ENCODE assay signal across 7 mouse cellular contexts in genomic region chr4:43563601-43563875, GRCm38 (mm10). TPM values are rescaled to one million over a fixed set of nuclear protein-coding genes. Genes with fewer than 3 reads are reported as not detected.
DNase-seq lines count a peak whose midpoint lies in the region; ATAC-seq and TF ChIP-seq lines count a peak whose summit lies in the region.

No protein-coding gene starts in this region.

- H3K4me2 ChIP-seq in lung, embryonic 15.5 days = peak overlapping the region; percentile 69
- H3K4me2 ChIP-seq in forebrain, embryonic 11.5 days (ENCODE audit: low read depth, low read length, severe bottlenecking) = peak overlapping the region; percentile 59
- H3K4me2 ChIP-seq in limb, embryonic 14.5 days (replicated peaks; ENCODE audit: low read depth, low read length, severe bottlenecking) = peak overlapping the region; percentile 60
- H3K4me2 ChIP-seq in stomach, embryonic 14.5 days (replicated peaks; ENCODE audit: low read depth, low read length) = peak overlapping the region; percentile 91

- peak overlapping the region; percentile 62 for H3K4me3 ChIP-seq in lung, embryonic 15.5 days
- peak overlapping the region; percentile 90 for H3K4me3 ChIP-seq in forebrain, embryonic 11.5 days (ENCODE audit: low read depth, low read length)
- peak overlapping the region; percentile 78 for H3K4me3 ChIP-seq in limb, embryonic 14.5 days (replicated peaks; ENCODE audit: low read length)
- peak overlapping the region; percentile 82 for H3K4me3 ChIP-seq in stomach, embryonic 14.5 days (ENCODE audit: low read depth, low read length)

- peaks cover 41% of the 10 kb centered on the region for H3K4me1 ChIP-seq in lung, embryonic 15.5 days
- H3K4me1 ChIP-seq in forebrain, embryonic 11.5 days (replicated peaks; ENCODE audit: control insufficient read depth, insufficient read depth, low read length) = peaks cover 17% of the 10 kb centered on the region; the same call in 1 of the 2 replicates
- H3K4me1 ChIP-seq in limb, embryonic 14.5 days (ENCODE audit: control insufficient read depth, insufficient read depth, low read length) = peaks cover 39% of the 10 kb centered on the region
- peaks cover 37% of the 10 kb centered on the region for H3K4me1 ChIP-seq in stomach, embryonic 14.5 days (ENCODE audit: control insufficient read depth, insufficient read depth, low read length)

- ATAC-seq in lung, embryonic 15.5 days (ENCODE audit: borderline replicate concordance, extremely low read depth, low FRiP score, low TSS enrichment) = no peak
- no peak for ATAC-seq in forebrain, embryonic 11.5 days (replicated peaks; ENCODE audit: low FRiP score)
- no peak for ATAC-seq in limb, embryonic 14.5 days (ENCODE audit: low FRiP score, low read depth)
- ATAC-seq in stomach, embryonic 14.5 days (ENCODE audit: insufficient number of reproducible peaks, insufficient read depth, low FRiP score, low read depth) = no peak

- no peak overlapping the region for H3K27ac ChIP-seq in lung, embryonic 15.5 days
- no peak overlapping the region for H3K27ac ChIP-seq in forebrain, embryonic 11.5 days (ENCODE audit: low read depth, low read length)
- no peak overlapping the region for H3K27ac ChIP-seq in limb, embryonic 14.5 days (replicated peaks; ENCODE audit: low read depth, low read length)
- no peak overlapping the region for H3K27ac ChIP-seq in stomach, embryonic 14.5 days (ENCODE audit: low read length)

- H3K9me3 ChIP-seq in lung, embryonic 15.5 days = no peaks in the 10 kb centered on the region
- H3K9me3 ChIP-seq in forebrain, embryonic 11.5 days (ENCODE audit: control insufficient read depth, low read length) = no peaks in the 10 kb centered on the region
- no peaks in the 10 kb centered on the region for H3K9me3 ChIP-seq in limb, embryonic 14.5 days (ENCODE audit: control insufficient read depth, low read length)
- H3K9me3 ChIP-seq in stomach, embryonic 14.5 days (ENCODE audit: control insufficient read depth, low read depth, low read length) = no peaks in the 10 kb centered on the region

- H3K9ac ChIP-seq in lung, embryonic 15.5 days = peak overlapping the region; percentile 80
- no peak overlapping the region for H3K9ac ChIP-seq in forebrain, embryonic 11.5 days (ENCODE audit: low read length)
- no peak overlapping the region; the same call in 1 of the 2 replicates for H3K9ac ChIP-seq in limb, embryonic 14.5 days (ENCODE audit: low read depth, low read length, severe bottlenecking)
- peak overlapping the region; percentile 92; the same call in 1 of the 2 replicates for H3K9ac ChIP-seq in stomach, embryonic 14.5 days (replicated peaks; ENCODE audit: low read depth, low read length)

- DNase-seq in lung, postnatal 10 days = no peak
- DNase-seq in forebrain, embryonic 11.5 days (ENCODE audit: low spot score) = no peak
- DNase-seq in limb, embryonic 14.5 days (ENCODE audit: low spot score) = no peak
- no peak for DNase-seq in urinary bladder, postnatal 4 days (ENCODE audit: low spot score in 2 of 2)
- no peak for DNase-seq in spleen, postnatal 4 days (ENCODE audit: low spot score in 2 of 2)

- peaks cover 40% of the 10 kb centered on the region for H3K36me3 ChIP-seq in lung, embryonic 15.5 days
- peaks cover 6% of the 10 kb centered on the region; the same call in 1 of the 2 replicates for H3K36me3 ChIP-seq in forebrain, embryonic 11.5 days (ENCODE audit: control insufficient read depth, insufficient read depth, low read length)
- peaks cover 48% of the 10 kb centered on the region for H3K36me3 ChIP-seq in limb, embryonic 14.5 days (ENCODE audit: control insufficient read depth, insufficient read depth, low read length)
- peaks cover 46% of the 10 kb centered on the region for H3K36me3 ChIP-seq in stomach, embryonic 14.5 days (ENCODE audit: control insufficient read depth, insufficient read depth, low read length)

- TF ChIP-seq POLR2A in limb, embryonic 14.5 days (IDR thresholded peaks at IDR 0.05; ENCODE audit: borderline replicate concordance, extremely low read depth, insufficient read depth, insufficient read length) = no peak

- 75% methylated on average over 4 of the region's 4 CpGs for WGBS in lung, embryonic 15.5 days
- whole genome bisulfite sequencing in forebrain, embryonic 11.5 days = 85% methylated on average over 4 of the region's 4 CpGs
- 91% methylated on average over 4 of the region's 4 CpGs for WGBS in limb, embryonic 14.5 days
- 83% methylated on average over 4 of the region's 4 CpGs for WGBS in stomach, embryonic 14.5 days

- H3K27me3 ChIP-seq in lung, embryonic 15.5 days = no peaks in the 10 kb centered on the region
- H3K27me3 ChIP-seq in forebrain, embryonic 11.5 days (ENCODE audit: control insufficient read depth, insufficient read depth, low read length) = no peaks in the 10 kb centered on the region
- H3K27me3 ChIP-seq in limb, embryonic 14.5 days (ENCODE audit: control insufficient read depth, insufficient read depth, low read length) = no peaks in the 10 kb centered on the region
- no peaks in the 10 kb centered on the region for H3K27me3 ChIP-seq in stomach, embryonic 14.5 days (ENCODE audit: control insufficient read depth, insufficient read depth, low read length)

RNA-seq across cellular contexts. Expression of gene Tln1, which starts 1.0 kb away (rescaled TPM):
- polyA plus RNA-seq in lung, embryonic 15.5 days (2015; fragmentation: Nextera tagmentation; extraction: Ambion mirVana) = 97.9 and 98.2 TPM in 2 replicates
- 45.9 and 46.7 TPM in 2 replicates for polyA plus RNA-seq in forebrain, embryonic 11.5 days (2014; fragmentation: Nextera tagmentation; extraction: Ambion mirVana)
- 69.4 and 75.5 TPM in 2 replicates for polyA plus RNA-seq in limb, embryonic 14.5 days (2012; rRNA removed)
- 62.4 and 63.3 TPM in 2 replicates for polyA plus RNA-seq in limb, embryonic 14.5 days (2014; fragmentation: Nextera tagmentation; extraction: Ambion mirVana)
- 83.7 and 98.5 TPM in 2 replicates for polyA plus RNA-seq in stomach, embryonic 14.5 days (2014; fragmentation: Nextera tagmentation; extraction: Ambion mirVana)

RNA-seq across cellular contexts. Expression of gene Creb3, which starts 1.4 kb away (rescaled TPM):
- polyA plus RNA-seq in lung, embryonic 15.5 days (2015; fragmentation: Nextera tagmentation; extraction: Ambion mirVana) = 62.7 and 63.2 TPM in 2 replicates
- 42.8 and 45.6 TPM in 2 replicates for polyA plus RNA-seq in forebrain, embryonic 11.5 days (2014; fragmentation: Nextera tagmentation; extraction: Ambion mirVana)
- 51.7 and 58.0 TPM in 2 replicates for polyA plus RNA-seq in limb, embryonic 14.5 days (2012; rRNA removed)
- polyA plus RNA-seq in limb, embryonic 14.5 days (2014; fragmentation: Nextera tagmentation; extraction: Ambion mirVana) = 71.4 and 78.5 TPM in 2 replicates
- 56.2 and 69.8 TPM in 2 replicates for polyA plus RNA-seq in stomach, embryonic 14.5 days (2014; fragmentation: Nextera tagmentation; extraction: Ambion mirVana)

RNA-seq across cellular contexts. Expression of gene Rgp1, which starts 15.0 kb away (rescaled TPM):
- 23.7 and 32.2 TPM in 2 replicates for polyA plus RNA-seq in lung, embryonic 15.5 days (2015; fragmentation: Nextera tagmentation; extraction: Ambion mirVana)
- 26.0 and 38.7 TPM in 2 replicates for polyA plus RNA-seq in forebrain, embryonic 11.5 days (2014; fragmentation: Nextera tagmentation; extraction: Ambion mirVana)
- 81.9 and 101 TPM in 2 replicates for polyA plus RNA-seq in limb, embryonic 14.5 days (2012; rRNA removed)
- 33.3 and 35.3 TPM in 2 replicates for polyA plus RNA-seq in limb, embryonic 14.5 days (2014; fragmentation: Nextera tagmentation; extraction: Ambion mirVana)
- 41.0 and 44.5 TPM in 2 replicates for polyA plus RNA-seq in stomach, embryonic 14.5 days (2014; fragmentation: Nextera tagmentation; extraction: Ambion mirVana)

RNA-seq across cellular contexts. Expression of gene Gba2, which starts 15.1 kb away (rescaled TPM):
- polyA plus RNA-seq in lung, embryonic 15.5 days (2015; fragmentation: Nextera tagmentation; extraction: Ambion mirVana) = 19.0 and 21.1 TPM in 2 replicates
- 31.0 and 32.4 TPM in 2 replicates for polyA plus RNA-seq in forebrain, embryonic 11.5 days (2014; fragmentation: Nextera tagmentation; extraction: Ambion mirVana)
- polyA plus RNA-seq in limb, embryonic 14.5 days (2012; rRNA removed) = 39.8 and 50.1 TPM in 2 replicates
- 18.4 and 19.9 TPM in 2 replicates for polyA plus RNA-seq in limb, embryonic 14.5 days (2014; fragmentation: Nextera tagmentation; extraction: Ambion mirVana)
- 13.8 and 14.4 TPM in 2 replicates for polyA plus RNA-seq in stomach, embryonic 14.5 days (2014; fragmentation: Nextera tagmentation; extraction: Ambion mirVana)

RNA-seq across cellular contexts. Expression of gene Msmp, which starts 20.8 kb away (rescaled TPM):
- polyA plus RNA-seq in lung, embryonic 15.5 days (2015; fragmentation: Nextera tagmentation; extraction: Ambion mirVana) = 0.77 and 1.5 TPM in 2 replicates
- polyA plus RNA-seq in forebrain, embryonic 11.5 days (2014; fragmentation: Nextera tagmentation; extraction: Ambion mirVana) = 1.9 and 2.8 TPM in 2 replicates
- polyA plus RNA-seq in limb, embryonic 14.5 days (2012; rRNA removed) = 0.24 and 0.88 TPM in 2 replicates
- 2.8 and 3.0 TPM in 2 replicates for polyA plus RNA-seq in limb, embryonic 14.5 days (2014; fragmentation: Nextera tagmentation; extraction: Ambion mirVana)
- 0.91 and 1.0 TPM in 2 replicates for polyA plus RNA-seq in stomach, embryonic 14.5 days (2014; fragmentation: Nextera tagmentation; extraction: Ambion mirVana)

Comparison
In these comparisons a context has a peak if more than half of its experiments do, and no peak if none do; other contexts are left out.
1. H3K9ac ChIP-seq: peak in lung, embryonic 15.5 days (single experiment) and stomach, embryonic 14.5 days (single experiment); none in forebrain, embryonic 11.5 days (single experiment) and limb, embryonic 14.5 days (single experiment).
2. Peak in every context shown above with its lines, with median percentiles within 50 percentile points of each other: H3K4me2 ChIP-seq and H3K4me3 ChIP-seq.